ENCODE assay signal across 12 mouse cellular contexts in the genomic region with DNA sequence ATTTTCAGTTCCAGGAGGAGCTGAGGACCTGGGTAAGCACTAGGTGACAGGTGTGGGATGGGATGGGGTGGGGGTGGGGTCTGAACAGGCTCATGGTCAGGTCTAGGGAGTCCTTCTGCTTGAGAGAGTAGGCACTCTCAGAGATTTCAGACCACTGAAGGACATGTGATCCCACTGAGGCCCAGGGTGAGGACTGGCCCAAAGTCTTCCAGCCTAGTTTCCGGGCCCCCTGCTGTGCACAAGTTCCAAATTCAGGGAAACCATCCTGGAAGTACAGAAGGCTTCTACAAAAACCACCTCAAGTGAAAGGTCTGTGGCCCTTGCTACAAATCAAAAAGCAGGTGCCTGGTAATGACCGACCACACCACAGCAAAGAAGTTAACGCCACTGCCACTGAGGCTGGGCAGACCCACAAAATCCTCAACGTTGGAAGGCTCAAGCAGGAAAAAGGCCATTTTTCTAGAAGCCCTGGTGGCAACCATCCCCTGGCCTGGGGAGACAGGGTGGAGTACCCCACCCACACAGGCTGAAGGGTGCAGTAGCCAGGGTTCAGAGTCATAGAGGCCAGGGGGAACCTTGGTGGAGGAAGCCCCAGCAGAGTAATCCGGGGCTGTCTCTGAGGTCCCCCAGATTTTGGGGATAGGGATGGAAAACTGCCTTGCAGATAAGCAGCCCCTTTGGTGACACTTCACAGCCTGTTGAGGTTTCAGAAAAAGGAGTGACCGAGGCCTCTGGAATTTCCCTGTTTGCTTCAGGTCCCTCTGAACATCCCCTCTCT. TPM values are rescaled to one million over a fixed set of nuclear protein-coding genes. Genes with fewer than 3 reads are reported as not detected.
DNase-seq lines count a peak whose midpoint lies in the region; ATAC-seq and TF ChIP-seq lines count a peak whose summit lies in the region.
"Had no signal": no experiment of that assay in that cellular context is flagged by ENCODE, and none has a peak within 500 bp of the region (broad histone marks: within the 10 kb centered on the region; RNA-seq: fewer than 3 reads in every experiment).

No protein-coding gene starts in this region.

- H3K27ac ChIP-seq in kidney, embryonic 14.5 days (ENCODE audit: low read depth, low read length): no peak overlapping the region
- H3K27ac ChIP-seq in bone marrow macrophage, adult 2 months (ENCODE audit: insufficient read depth, low read depth, low read length): no peak overlapping the region
- no peak overlapping the region for H3K27ac ChIP-seq in embryonic facial prominence, embryonic 13.5 days
- peak overlapping the region; percentile 98 for H3K27ac ChIP-seq in liver, embryonic 12.5 days
- H3K27ac ChIP-seq: hindbrain, embryonic 15.5 days; midbrain, embryonic 15.5 days had no signal

- no peak for ATAC-seq in kidney, embryonic 14.5 days (ENCODE audit: low FRiP score, low TSS enrichment)
- ATAC-seq in embryonic facial prominence, embryonic 13.5 days (ENCODE audit: insufficient number of reproducible peaks, insufficient read depth, low FRiP score, low TSS enrichment, low read depth): no peak
- no peak for ATAC-seq in liver, embryonic 12.5 days
- no peak for ATAC-seq in inflammation-experienced regulatory T-cells, adult 6 months
- ATAC-seq: midbrain, embryonic 15.5 days had no signal

- DNase-seq in kidney, adult 18-20 months: no peak
- no peak for DNase-seq in ovary, adult 18-20 months (ENCODE audit: low spot score)
- no peak for DNase-seq in urinary bladder, adult 18-20 months (ENCODE audit: low spot score in 2 of 2)
- DNase-seq: adrenal gland, adult 2 months; cerebellum, postnatal 10 days had no signal

- H3K4me3 ChIP-seq in kidney, embryonic 14.5 days (ENCODE audit: low read length): peak overlapping the region; percentile 46; the same call in 1 of the 2 replicates
- peak overlapping the region; percentile 52; the same call in 1 of the 2 replicates for H3K4me3 ChIP-seq in bone marrow macrophage, adult 2 months (ENCODE audit: insufficient read depth, low read length)
- H3K4me3 ChIP-seq in embryonic facial prominence, embryonic 13.5 days: peak overlapping the region; percentile 42; the same call in 1 of the 2 replicates
- H3K4me3 ChIP-seq in liver, embryonic 12.5 days: peak overlapping the region; percentile 74
- H3K4me3 ChIP-seq: midbrain, embryonic 15.5 days had no signal

- peaks cover 26% of the 10 kb centered on the region for H3K4me1 ChIP-seq in kidney, embryonic 14.5 days (ENCODE audit: control insufficient read depth, insufficient read depth, low read length)
- peaks cover 21% of the 10 kb centered on the region for H3K4me1 ChIP-seq in bone marrow macrophage, adult 2 months (ENCODE audit: control insufficient read depth, insufficient read depth, low read length)
- peaks cover 52% of the 10 kb centered on the region for H3K4me1 ChIP-seq in embryonic facial prominence, embryonic 13.5 days
- peaks cover 77% of the 10 kb centered on the region for H3K4me1 ChIP-seq in liver, embryonic 12.5 days

- no peak for TF ChIP-seq POLR2A in bone marrow macrophage, adult 2 months (IDR thresholded peaks at IDR 0.05; ENCODE audit: borderline replicate concordance, low read depth, low read length)

- 0 out of 2 replicates have a peak, but pooled peaks cover 5% of the 10 kb centered on the region for H3K27me3 ChIP-seq in kidney, embryonic 14.5 days (ENCODE audit: control insufficient read depth, insufficient read depth, low read length)
- H3K27me3 ChIP-seq in embryonic facial prominence, embryonic 13.5 days: peaks cover 31% of the 10 kb centered on the region
- H3K27me3 ChIP-seq in liver, embryonic 12.5 days (replicated peaks): no peaks in the 10 kb centered on the region

- no peaks in the 10 kb centered on the region; the same call in 1 of the 2 replicates for H3K36me3 ChIP-seq in kidney, embryonic 14.5 days (ENCODE audit: control insufficient read depth, insufficient read depth, low read length)
- H3K36me3 ChIP-seq in embryonic facial prominence, embryonic 13.5 days: no peaks in the 10 kb centered on the region
- peaks cover 34% of the 10 kb centered on the region for H3K36me3 ChIP-seq in liver, embryonic 12.5 days
- H3K36me3 ChIP-seq: hindbrain, embryonic 15.5 days; midbrain, embryonic 15.5 days had no signal

- peak overlapping the region; percentile 31; the same call in 1 of the 2 replicates for H3K9ac ChIP-seq in kidney, embryonic 14.5 days (ENCODE audit: low read depth, low read length)
- H3K9ac ChIP-seq in embryonic facial prominence, embryonic 13.5 days: no peak overlapping the region
- peak overlapping the region; percentile 87 for H3K9ac ChIP-seq in liver, embryonic 12.5 days
- H3K9ac ChIP-seq: midbrain, embryonic 15.5 days had no signal

- peak overlapping the region; percentile 68 for H3K4me2 ChIP-seq in kidney, embryonic 14.5 days (replicated peaks; ENCODE audit: low read depth, low read length)
- H3K4me2 ChIP-seq in embryonic facial prominence, embryonic 13.5 days: peak overlapping the region; percentile 63
- peak overlapping the region; percentile 79 for H3K4me2 ChIP-seq in liver, embryonic 12.5 days
- H3K4me2 ChIP-seq: midbrain, embryonic 15.5 days had no signal

- no peaks in the 10 kb centered on the region for H3K9me3 ChIP-seq in kidney, embryonic 14.5 days (ENCODE audit: control insufficient read depth, low read length)
- no peaks in the 10 kb centered on the region for H3K9me3 ChIP-seq in embryonic facial prominence, embryonic 13.5 days
- H3K9me3 ChIP-seq in liver, embryonic 12.5 days (replicated peaks): no peaks in the 10 kb centered on the region
- H3K9me3 ChIP-seq: hindbrain, embryonic 15.5 days; midbrain, embryonic 15.5 days had no signal

- WGBS in kidney, embryonic 14.5 days: 83% methylated on average over 6 of the region's 6 CpGs
- WGBS in embryonic facial prominence, embryonic 13.5 days: 82% methylated on average over 6 of the region's 6 CpGs
- 62% methylated on average over 6 of the region's 6 CpGs for WGBS in liver, embryonic 12.5 days (ENCODE audit: insufficient replicate concordance)

- TF ChIP-seq CTCF in bone marrow macrophage, adult 2 months (IDR thresholded peaks at IDR 0.05; ENCODE audit: low read depth, low read length): no peak

RNA-seq across cellular contexts. Expression of gene Tgm2, which starts 1.3 kb away (rescaled TPM):
- 15.3 and 17.3 TPM in 2 replicates for polyA plus RNA-seq in kidney, embryonic 14.5 days (2014; fragmentation: Nextera tagmentation; extraction: Ambion mirVana)
- polyA plus RNA-seq in bone marrow macrophage, adult 2 months (2012; ENCODE audit: insufficient read depth, insufficient read length, missing spikeins): 13.2 and 14.6 TPM in 2 replicates
- 10.9 and 16.4 TPM in 2 replicates for polyA plus RNA-seq in embryonic facial prominence, embryonic 13.5 days (2015; fragmentation: Nextera tagmentation; extraction: Ambion mirVana)
- 69.4 and 69.9 TPM in 2 replicates for polyA plus RNA-seq in liver, embryonic 12.5 days (2016; fragmentation: Nextera tagmentation; extraction: Ambion mirVana)
- 1 to 10 TPM; 1.2 to 2.6 (median 2.1) TPM for polyA plus RNA-seq in inflammation-experienced regulatory T-cells, adult 6 months (2017; shearing (Covaris generic))
